Mouse (Mus musculus) stomach, embryonic 14.5 days (tissue): Measurements from ENCODE around the gene Morn3. TPM values are rescaled to one million over a fixed set of nuclear protein-coding genes. Genes with fewer than 3 reads are reported as not detected.

ENCODE experiments used
- ATAC-seq: fragments of 200-750 bp; cut with Nextera tagmentation; 2 replicates; pipeline ENCODE4 v1.8.0; 2017; ENCODE audit warnings: low read depth, moderate TSS enrichment; ENCODE audit not compliant: insufficient number of reproducible peaks, insufficient read depth, low FRiP score
- H3K27ac ChIP-seq: fragments of 300-500 bp; sonication (generic); 2 replicates; pipeline ENCODE4 v1.5.1; 2014; ENCODE audit warnings: mild to moderate bottlenecking, low read length, moderate library complexity, mixed read lengths
- H3K27me3 ChIP-seq: fragments of 300-500 bp; sonication (generic); 2 replicates; pipeline ENCODE4 v1.6.1; 2014; ENCODE audit warnings: low read length, control low read depth, mixed read lengths; ENCODE audit not compliant: control insufficient read depth, insufficient read depth
- H3K36me3 ChIP-seq: fragments of 300-500 bp; sonication (generic); 2 replicates; pipeline ENCODE4 v1.6.1; 2014; ENCODE audit warnings: mild to moderate bottlenecking, control low read depth, low read length, moderate library complexity, mixed read lengths; ENCODE audit not compliant: control insufficient read depth, insufficient read depth
- H3K4me1 ChIP-seq: fragments of 300-500 bp; sonication (generic); 2 replicates; pipeline ENCODE4 v1.6.1; 2014; ENCODE audit warnings: low read length, control low read depth, mixed read lengths; ENCODE audit not compliant: control insufficient read depth, insufficient read depth
- H3K4me2 ChIP-seq: fragments of 300-500 bp; sonication (generic); replicated peaks from 2 replicates; pipeline ENCODE4 v1.6.1; 2014; ENCODE audit warnings: low read depth, low read length, control low read depth
- H3K4me3 ChIP-seq: fragments of 300-500 bp; sonication (generic); 2 replicates; pipeline ENCODE4 v1.5.1; 2014; ENCODE audit warnings: low read depth, low read length, control low read depth
- H3K9ac ChIP-seq: fragments of 300-500 bp; sonication (generic); replicated peaks from 2 replicates; pipeline ENCODE4 v1.6.1; 2014; ENCODE audit warnings: low read depth, mild to moderate bottlenecking, control low read depth, low read length, moderate library complexity, mixed read lengths
- H3K9me3 ChIP-seq: fragments of 300-500 bp; sonication (generic); 2 replicates; pipeline ENCODE4 v1.6.1; 2016; ENCODE audit warnings: low read depth, low read length, control low read depth; ENCODE audit not compliant: control insufficient read depth
- WGBS: fragments of 180-500 bp; shearing (Covaris S2); extraction: QIAGEN DNeasy Blood & Tissue Kit; methylation state at CpG from one replicate; pipeline ENCODE4 v1.1.7; 2014; 5-methylcytosine and 5-hydroxymethylcytosine counted together
- polyA plus RNA-seq: library from polyadenylated mRNA; unstranded; fragments of >200 nt; fragmentation: Nextera tagmentation; extraction: Ambion mirVana; gene quantifications from 2 replicates; pipeline ENCODE4 v1.2.1, GENCODE M21; 2014

The Morn3 gene
- not detected in 2 replicates for polyA plus RNA-seq

- H3K9me3 ChIP-seq = no peaks in the 10 kb centered on the region
- H3K27ac ChIP-seq = no peak within 1 kb of the TSS
- H3K4me3 ChIP-seq = no peak within 1 kb of the TSS
- ATAC-seq = no peak
- H3K36me3 ChIP-seq = no peaks in the 10 kb centered on the region
- no peaks in the 10 kb centered on the region for H3K27me3 ChIP-seq
- H3K4me2 ChIP-seq = no peak within 1 kb of the TSS
- WGBS = 86% methylated on average over 3 of the region's 3 CpGs
- H3K4me1 ChIP-seq = peaks cover 6% of the 10 kb centered on the region; the same call in 1 of the 2 replicates
- H3K9ac ChIP-seq = no peak within 1 kb of the TSS
Measured at GRCm38 (mm10) chr5:123046916-123047315, at the start of gene Morn3. Gene Morn3 (minus strand): TSS chr5:123047016.

DNA sequence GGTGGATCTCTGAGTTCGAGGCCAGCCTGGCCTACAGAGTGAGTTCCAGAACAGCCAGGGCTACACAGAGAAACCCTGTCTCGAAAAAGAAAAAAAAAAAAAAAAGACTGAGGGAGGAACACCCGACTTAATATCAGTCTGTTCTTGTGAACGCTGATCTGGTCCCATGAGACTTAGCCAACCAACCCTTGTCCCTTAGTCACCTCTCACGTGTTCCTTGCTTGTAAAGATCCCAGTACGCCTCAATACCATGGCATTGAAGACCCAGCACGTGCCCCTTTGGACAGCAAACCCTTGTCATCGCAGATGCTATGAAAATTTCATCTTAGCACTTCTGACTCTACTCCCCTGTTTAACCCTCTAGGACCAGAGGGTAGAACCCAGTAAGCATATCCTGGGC is 49.5 kb upstream of the Morn3 start:
- Histone ChIP-seq H3K4me2 (no peak overlapping the region), H3K4me3 (no peak overlapping the region), H3K4me1 (no peaks in the 10 kb centered on the region), H3K9me3 (no peaks in the 10 kb centered on the region), H3K36me3 (0 out of 2 replicates have a peak, but pooled peaks cover 4% of the 10 kb centered on the region), H3K27me3 (no peaks in the 10 kb centered on the region), H3K9ac (no peak overlapping the region), H3K27ac (no peak overlapping the region)
- no peak for ATAC-seq
- 92% methylated on average over 8 of the region's 8 CpGs for WGBS

DNA sequence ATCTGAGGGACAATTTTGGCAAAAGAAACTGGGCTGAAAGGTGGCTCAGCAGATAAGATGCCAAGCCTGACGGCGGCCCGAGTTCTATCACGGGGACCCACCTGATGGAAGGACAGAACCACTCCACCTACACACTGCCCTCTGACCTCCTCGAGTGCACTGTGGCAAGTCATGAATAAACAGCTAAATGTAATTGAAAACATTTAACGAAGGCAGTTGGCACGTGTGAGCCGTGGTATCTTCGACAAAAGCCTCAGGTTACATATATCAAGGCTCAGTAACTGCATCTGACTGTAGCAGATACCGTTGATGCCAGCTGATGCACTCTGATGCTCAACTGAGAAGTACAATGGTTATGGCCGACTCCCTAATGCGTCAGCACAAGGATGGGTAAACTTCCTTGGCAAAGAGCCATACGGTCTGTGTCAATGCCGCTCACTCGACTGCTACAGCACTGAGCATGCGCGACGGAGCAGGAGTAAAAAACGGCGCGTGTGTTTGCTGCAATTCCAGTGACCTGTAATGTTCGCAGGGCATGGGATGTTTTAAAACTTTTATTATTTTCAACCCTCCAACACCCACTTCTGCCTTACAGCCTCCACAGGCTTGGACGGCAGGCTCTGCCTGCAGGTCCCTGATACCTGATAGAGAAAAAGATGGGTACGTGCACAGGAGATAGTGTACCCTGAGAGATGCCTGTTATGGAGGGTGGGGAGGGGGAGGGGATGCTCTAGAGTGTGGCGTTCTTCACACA is 47.6 kb upstream of the Morn3 start:
- Histone ChIP-seq H3K4me3 (no peak overlapping the region), H3K4me2 (no peak overlapping the region), H3K27me3 (no peaks in the 10 kb centered on the region), H3K9me3 (no peaks in the 10 kb centered on the region), H3K4me1 (no peaks in the 10 kb centered on the region), H3K36me3 (no peaks in the 10 kb centered on the region), H3K9ac (no peak overlapping the region), H3K27ac (no peak overlapping the region)
- ATAC-seq = peak; percentile 56; the same call in 1 of the 2 replicates
- 70% methylated on average over 25 of the region's 25 CpGs for WGBS

GRCm38 (mm10) chr5:123093077-123093633 is 46.3 kb upstream of the Morn3 start:
- no peaks in the 10 kb centered on the region for H3K27me3 ChIP-seq
- H3K9ac ChIP-seq = no peak overlapping the region
- peak; percentile 49; the same call in 1 of the 2 replicates for ATAC-seq
- no peaks in the 10 kb centered on the region for H3K36me3 ChIP-seq
- no peak overlapping the region for H3K27ac ChIP-seq
- 68% methylated on average over 14 of the region's 14 CpGs for WGBS
- no peaks in the 10 kb centered on the region for H3K4me1 ChIP-seq
- no peak overlapping the region for H3K4me3 ChIP-seq
- H3K4me2 ChIP-seq = no peak overlapping the region
- no peaks in the 10 kb centered on the region for H3K9me3 ChIP-seq

DNA sequence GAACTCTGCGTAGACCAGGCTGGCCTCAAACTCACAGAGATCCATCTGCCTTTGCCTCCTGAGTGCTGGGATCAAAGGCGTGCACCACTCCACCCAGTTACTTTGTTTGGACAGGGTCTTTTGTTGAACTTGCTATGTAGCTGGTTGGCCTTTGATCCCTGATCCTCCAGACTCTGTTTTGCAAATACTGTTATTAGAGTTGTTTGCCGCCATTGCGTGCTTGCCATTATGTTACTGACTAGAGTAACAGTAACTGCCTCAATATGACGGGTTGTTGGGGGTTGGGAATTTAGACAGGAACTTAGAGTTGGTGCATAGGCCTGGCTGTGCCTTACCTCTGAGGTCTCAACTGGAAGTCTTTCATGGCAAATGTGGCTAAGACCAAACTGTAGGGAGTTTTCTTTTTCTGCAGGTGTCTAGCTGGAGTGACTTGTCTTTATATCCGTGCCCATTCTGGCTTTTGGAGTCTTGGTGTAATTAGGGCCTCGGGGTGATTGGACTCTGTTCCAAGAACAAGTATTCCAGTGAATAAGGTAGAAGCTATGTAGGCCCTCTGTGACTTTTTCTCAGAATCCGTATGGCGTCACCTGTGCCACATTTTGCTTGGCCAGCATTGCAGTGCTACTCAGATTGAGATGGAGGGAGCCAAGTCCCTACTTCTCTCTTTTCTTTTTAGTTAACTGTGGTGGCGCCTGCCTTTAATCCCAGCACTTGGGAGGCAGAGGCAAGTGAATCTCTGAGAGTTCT is 43.9 kb upstream of the Morn3 start:
- no peaks in the 10 kb centered on the region for H3K9me3 ChIP-seq
- H3K27me3 ChIP-seq = no peaks in the 10 kb centered on the region
- no peak overlapping the region for H3K4me3 ChIP-seq
- H3K4me2 ChIP-seq = no peak overlapping the region
- no peak for ATAC-seq
- no peaks in the 10 kb centered on the region for H3K36me3 ChIP-seq
- WGBS = 86% methylated on average over 10 of the region's 10 CpGs
- H3K27ac ChIP-seq = no peak overlapping the region
- no peak overlapping the region for H3K9ac ChIP-seq
- H3K4me1 ChIP-seq = no peaks in the 10 kb centered on the region

- H3K4me1 ChIP-seq = no peaks in the 10 kb centered on the region
- no peaks in the 10 kb centered on the region for H3K36me3 ChIP-seq
- no peak overlapping the region for H3K9ac ChIP-seq
- H3K4me2 ChIP-seq = no peak overlapping the region
- WGBS = 92% methylated on average over 4 of the region's 4 CpGs
- no peak for ATAC-seq
- H3K27ac ChIP-seq = no peak overlapping the region
- H3K9me3 ChIP-seq = no peaks in the 10 kb centered on the region
- H3K4me3 ChIP-seq = no peak overlapping the region
- H3K27me3 ChIP-seq = no peaks in the 10 kb centered on the region
Measured at GRCm38 (mm10) chr5:123088784-123089183, 42.0 kb upstream of the Morn3 start.

DNA sequence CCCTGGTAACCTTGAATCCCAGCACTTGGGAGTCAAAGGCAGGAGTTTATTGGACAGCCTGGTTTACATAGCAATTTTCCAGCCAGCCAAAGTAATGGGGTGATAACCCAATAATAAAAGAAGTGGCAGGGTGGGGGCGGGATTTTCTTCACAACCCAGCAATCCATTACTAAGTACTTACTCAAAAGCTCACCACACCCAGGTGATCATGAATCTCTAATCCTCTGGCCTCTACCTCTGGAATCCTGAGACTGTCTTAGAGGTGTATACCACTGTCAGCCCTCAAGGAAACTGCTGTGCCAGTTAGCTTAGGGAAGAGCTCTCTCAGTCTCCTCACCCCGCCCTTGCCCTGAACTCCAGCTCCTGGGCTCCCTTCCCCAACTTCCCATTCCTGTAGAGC is 39.7 kb upstream of the Morn3 start:
- no peaks in the 10 kb centered on the region for H3K36me3 ChIP-seq
- H3K4me1 ChIP-seq = no peaks in the 10 kb centered on the region
- WGBS = 74% methylated on average over 2 of the region's 2 CpGs
- H3K4me3 ChIP-seq = no peak overlapping the region
- no peak overlapping the region for H3K27ac ChIP-seq
- H3K9ac ChIP-seq = no peak overlapping the region
- no peaks in the 10 kb centered on the region for H3K9me3 ChIP-seq
- no peak overlapping the region for H3K4me2 ChIP-seq
- H3K27me3 ChIP-seq = no peaks in the 10 kb centered on the region
- no peak for ATAC-seq

GRCm38 (mm10) chr5:123083340-123084050 is 36.7 kb upstream of the Morn3 start:
- Histone ChIP-seq H3K27me3 (no peaks in the 10 kb centered on the region), H3K4me3 (no peak overlapping the region), H3K27ac (no peak overlapping the region), H3K4me1 (no peaks in the 10 kb centered on the region), H3K9me3 (no peaks in the 10 kb centered on the region), H3K36me3 (no peaks in the 10 kb centered on the region), H3K9ac (no peak overlapping the region), H3K4me2 (no peak overlapping the region)
- 69% methylated on average over 13 of the region's 13 CpGs for WGBS
- ATAC-seq = no peak
